Mouse (Mus musculus) WW6 (cell line): Measurements from ENCODE around the gene Erv3.

Experiments
- DNase-seq: peaks from one replicate; pipeline ENCODE4 v3.0.0-alpha.2; 2013; ENCODE audit warnings: low read depth, low spot score

Gene Erv3

GRCm38 (mm10) chr2:131823931-131824330, 35.6 kb downstream of the Erv3 start:
- no peak for DNase-seq

- DNase-seq, result no peak
These were observed 37.1 kb downstream of the Erv3 start for GRCm38 (mm10) chr2:131822492-131822891.

DNA sequence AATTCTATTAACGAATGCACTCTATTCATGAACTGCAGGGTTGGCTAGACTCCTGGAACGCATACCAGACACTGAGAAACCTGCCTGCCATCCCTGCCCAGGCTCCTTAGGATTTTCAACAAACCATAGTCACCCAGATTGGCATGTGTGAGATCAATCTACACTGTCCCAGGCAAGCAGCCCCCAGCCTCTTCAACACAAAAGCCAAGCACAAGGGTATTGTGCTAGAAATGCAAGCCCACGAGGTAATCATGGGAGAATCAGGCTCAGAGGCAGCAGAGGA, 37.9 kb downstream of the Erv3 start:
- no peak for DNase-seq

GRCm38 (mm10) chr2:131820932-131821707, 38.4 kb downstream of the Erv3 start:
- DNase-seq, result no peak

- DNase-seq, result no peak
These were observed 39.4 kb downstream of the Erv3 start for GRCm38 (mm10) chr2:131820088-131820675.

DNA sequence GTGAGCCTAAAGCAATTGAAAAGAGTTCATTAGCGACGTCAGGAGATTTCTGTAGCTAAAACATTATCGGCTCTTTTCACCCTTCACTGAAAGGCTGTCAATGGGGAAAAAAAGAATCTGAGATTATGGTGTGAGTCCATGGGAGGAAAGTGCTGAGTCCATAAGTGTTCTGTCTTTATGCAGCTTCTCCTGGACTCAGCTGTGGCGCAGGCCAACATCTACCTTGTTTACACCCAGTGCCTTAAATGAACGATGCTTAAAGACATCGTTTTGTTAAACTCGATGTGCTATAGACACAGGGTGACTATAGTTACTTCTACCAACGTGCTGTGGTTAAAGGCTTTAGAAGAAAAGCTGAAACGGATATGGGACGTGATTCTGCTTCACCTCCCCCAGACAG, 45.2 kb downstream of the Erv3 start:
- DNase-seq, result no peak

- no peak for DNase-seq
These were observed 46.1 kb downstream of the Erv3 start for GRCm38 (mm10) chr2:131813437-131813836.

DNA sequence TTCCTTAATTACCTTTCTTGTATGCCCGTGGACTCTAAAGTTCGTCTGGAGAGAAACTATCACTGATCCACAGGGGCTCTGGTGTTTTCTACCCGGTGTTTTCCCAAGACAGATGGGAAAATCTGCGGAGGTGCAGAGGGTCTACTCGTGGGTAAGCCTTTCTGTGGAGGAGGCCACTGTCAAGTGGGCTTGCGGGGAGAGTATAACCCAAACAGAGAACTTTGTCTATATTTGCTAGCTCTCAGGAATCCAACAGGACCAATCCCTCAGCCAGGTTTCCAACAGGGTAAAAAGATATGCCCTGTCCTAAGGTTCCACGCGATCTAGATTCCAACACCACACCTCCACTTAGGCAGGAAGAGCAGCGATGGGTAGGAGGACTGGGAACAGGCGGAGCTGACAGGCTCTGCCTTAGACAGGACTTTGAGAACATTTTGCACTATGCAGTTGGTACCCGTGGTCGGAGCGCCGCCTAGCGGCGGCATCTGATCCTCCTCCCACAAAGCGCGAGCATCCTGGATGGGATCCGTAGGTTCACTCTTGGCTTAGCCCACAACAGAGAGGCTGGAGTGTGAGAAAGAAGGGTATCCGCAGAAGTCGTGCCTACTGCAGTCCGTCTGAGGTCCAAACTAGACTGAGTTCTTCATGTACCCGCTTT, 46.9 kb downstream of the Erv3 start:
- DNase-seq, result peak; percentile 69

DNA sequence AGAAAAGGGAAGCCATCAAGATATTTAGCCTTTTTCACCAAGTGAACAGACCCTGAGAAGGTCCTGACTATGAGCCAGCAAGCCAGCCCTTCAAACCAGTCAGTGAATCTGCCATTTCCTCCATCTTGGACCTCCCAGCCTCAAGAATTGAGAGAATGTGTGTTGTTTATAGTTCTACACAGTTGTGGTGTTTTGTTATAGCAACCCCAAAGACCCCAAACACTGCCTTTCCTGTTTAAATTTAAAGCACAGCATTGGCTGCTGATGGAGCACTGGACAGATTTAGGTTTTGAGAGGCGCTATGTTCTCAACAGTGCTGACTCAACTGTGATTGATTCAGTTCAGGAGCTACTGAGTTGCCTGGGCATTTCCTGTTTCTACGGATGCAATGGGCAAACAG, 47.9 kb downstream of the Erv3 start:
- DNase-seq, result no peak

GRCm38 (mm10) chr2:131808856-131809255, 50.7 kb downstream of the Erv3 start:
- no peak for DNase-seq

- no peak for DNase-seq
These were observed 51.9 kb downstream of the Erv3 start for GRCm38 (mm10) chr2:131807660-131808059.

DNA sequence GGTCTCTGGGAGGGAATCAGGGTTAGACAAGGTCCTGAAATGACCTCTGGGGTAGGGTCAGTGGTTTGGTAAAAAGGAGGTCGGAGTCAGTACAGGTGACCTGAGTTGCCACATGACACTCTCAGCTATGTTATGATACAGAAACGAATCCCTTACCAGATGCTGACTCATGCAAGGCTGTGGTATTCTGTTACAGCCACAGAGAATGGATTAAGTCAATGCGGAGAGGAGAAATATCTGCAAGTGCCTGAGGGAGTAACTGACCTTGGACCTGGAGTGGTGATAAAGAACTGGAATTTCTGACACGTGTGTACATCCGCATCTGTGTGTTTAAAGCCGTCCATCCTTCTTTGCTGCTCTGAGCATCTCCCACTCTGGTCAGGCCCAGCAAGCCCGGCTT, 52.7 kb downstream of the Erv3 start:
- no peak for DNase-seq

- DNase-seq, result no peak
These were observed 54.2 kb downstream of the Erv3 start for GRCm38 (mm10) chr2:131805306-131805705.

- DNase-seq, result no peak
These were observed 55.7 kb downstream of the Erv3 start for GRCm38 (mm10) chr2:131803801-131804200.
